Mouse (Mus musculus): ENCODE results near the gene Osbpl6. TPM values are rescaled to one million over a fixed set of nuclear protein-coding genes. Genes with fewer than 3 reads are reported as not detected.

Osbpl6 gene
- total RNA-seq, 2 experiments from 2014 or later, result 33.8 to 36.3 TPM

DNA sequence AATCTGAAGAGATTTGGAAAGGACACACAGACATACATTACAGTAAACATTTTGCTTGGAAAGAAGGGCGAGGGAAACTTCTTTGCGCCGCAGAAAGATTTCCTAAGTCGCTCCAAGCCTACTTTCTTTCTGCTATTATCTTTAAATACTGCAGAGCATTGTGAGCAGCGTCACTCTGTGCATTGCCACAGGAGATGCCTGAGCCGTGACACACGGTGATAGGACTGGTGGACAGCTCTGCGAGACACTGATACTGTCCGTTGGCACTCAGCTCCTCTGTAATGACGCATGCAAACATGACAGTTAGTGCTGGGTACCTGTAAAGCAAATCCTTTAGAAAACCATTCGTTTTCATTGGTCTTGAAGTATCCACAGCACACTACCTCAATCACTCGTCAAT, 224.0 kb downstream of the Osbpl6 start:
- no peak for DNase-seq
- intact Hi-C loops (cut with DNase I), result no loop called here

- intact Hi-C loops (cut with DNase I), result no loop called here
- DNase-seq, result no peak
Measured at GRCm38 (mm10) chr2:76631600-76631999, 225.3 kb downstream of the Osbpl6 start.

GRCm38 (mm10) chr2:76639637-76640036, 233.3 kb downstream of the Osbpl6 start:
- intact Hi-C loops (cut with DNase I), result no loop called here

DNA sequence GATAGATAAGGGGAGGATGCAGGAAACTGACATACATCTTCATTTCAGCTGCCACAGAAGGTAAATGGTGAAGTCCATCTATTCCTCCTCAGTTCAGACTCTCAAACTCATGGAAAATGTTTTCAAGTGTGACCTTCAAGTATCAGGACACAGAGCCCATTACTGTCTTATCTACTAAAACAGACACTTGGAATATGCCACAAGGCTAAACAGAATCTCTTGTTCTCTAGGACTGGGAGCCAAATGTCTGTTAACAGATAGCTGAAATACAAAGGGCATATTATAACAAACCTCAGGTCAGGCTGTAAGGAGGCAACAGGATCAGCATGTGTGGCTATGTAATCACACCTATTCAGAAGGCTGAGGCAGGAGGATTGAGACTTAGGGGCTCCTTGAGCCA, 237.5 kb downstream of the Osbpl6 start:
- intact Hi-C loops (cut with DNase I), result no loop called here
- DNase-seq, result no peak

More at GRCm38 (mm10) chr2:76639637-76640036, 233.3 kb downstream of the Osbpl6 start:
- no peak for DNase-seq

- intact Hi-C loops (cut with DNase I), result no loop called here
- DNase-seq, result no peak
Measured at GRCm38 (mm10) chr2:76647441-76647869, 241.1 kb downstream of the Osbpl6 start.

GRCm38 (mm10) chr2:76647883-76648570, 241.7 kb downstream of the Osbpl6 start, which contains the start of the genes Prkra and Pjvk:
Gene Prkra, minus strand, starts transcription at chr2:76648015.
Gene Pjvk, plus strand, starts transcription at chr2:76648476.
- DNase-seq, result peak; percentile 97 to 98
- intact Hi-C loops (cut with DNase I), result no loop called here

DNA sequence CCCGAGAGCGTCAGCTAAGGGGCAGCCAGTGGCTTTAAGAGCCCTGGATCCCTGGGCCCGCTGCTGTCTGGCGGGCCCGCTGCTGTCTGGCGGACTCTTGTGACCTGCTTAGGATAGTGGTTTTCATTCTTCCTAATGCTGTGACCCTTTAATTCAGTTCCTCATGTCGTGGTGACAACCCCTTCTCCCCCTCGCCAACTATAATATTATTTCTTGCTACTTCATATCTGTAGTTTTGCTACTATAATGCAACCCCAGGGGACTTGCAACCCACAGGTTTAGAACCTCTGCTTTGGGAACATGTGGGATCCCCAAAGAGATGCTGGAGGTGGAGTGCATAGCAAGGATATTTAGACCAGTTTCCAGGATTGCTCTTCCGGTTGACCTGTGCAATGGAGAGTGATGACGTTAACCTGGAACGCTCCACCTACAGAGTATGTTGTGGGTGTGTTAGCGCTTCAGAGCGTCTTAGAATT, 242.4 kb downstream of the Osbpl6 start:
- intact Hi-C loops (cut with DNase I), result no loop called here
- no peak for DNase-seq

Small RNA genes lying within 50 kb of the gene (microRNA-seq; reads per million reads assigned to microRNA genes)
- gene Gm23164, result 0 reads per million in 2 experiments

Other genes starting within 250 kb of the Osbpl6 start
- gene Pde11a, start 67.7 kb upstream of the Osbpl6 start, total RNA-seq (2021), result under 1 TPM in 1 of 2 experiments, not detected in 1; 0.15 TPM
- gene Cyct, start 46.1 kb upstream of the Osbpl6 start, total RNA-seq (2021), result not detected
- gene Rbm45, start 36.5 kb upstream of the Osbpl6 start, total RNA-seq (2021), result 1 to 10 TPM; 9.1 to 9.6 TPM
- 1 to 10 TPM; 3.5 to 3.7 TPM for gene Prkra, start 241.5 kb downstream of the Osbpl6 start, total RNA-seq (2021)
- gene Pjvk, start 242.0 kb downstream of the Osbpl6 start, total RNA-seq (2021), result not detected